Mouse (Mus musculus): ENCODE measurements around the gene Prnd.

Gene Prnd

DNA sequence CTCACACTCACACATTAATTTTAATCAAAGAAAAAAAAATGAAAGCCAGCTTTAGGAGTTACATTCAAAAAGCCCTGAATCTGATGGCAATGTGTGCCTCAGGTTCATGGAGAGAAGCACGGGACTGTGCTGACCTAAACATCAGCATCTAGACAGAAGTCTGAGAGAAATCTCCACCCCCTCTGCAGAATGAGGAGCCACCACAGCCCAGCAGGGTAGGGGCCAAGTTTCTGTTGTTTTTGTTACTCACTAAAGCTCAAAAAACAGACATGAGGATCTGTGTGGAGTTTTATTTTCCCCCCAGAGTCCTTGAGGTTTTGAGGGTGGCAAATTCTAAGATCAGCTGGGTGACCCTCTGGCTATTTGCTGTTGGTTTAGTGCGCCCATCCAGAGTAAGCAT, 37.9 kb downstream of the Prnd start:
- no peak for DNase-seq

DNA sequence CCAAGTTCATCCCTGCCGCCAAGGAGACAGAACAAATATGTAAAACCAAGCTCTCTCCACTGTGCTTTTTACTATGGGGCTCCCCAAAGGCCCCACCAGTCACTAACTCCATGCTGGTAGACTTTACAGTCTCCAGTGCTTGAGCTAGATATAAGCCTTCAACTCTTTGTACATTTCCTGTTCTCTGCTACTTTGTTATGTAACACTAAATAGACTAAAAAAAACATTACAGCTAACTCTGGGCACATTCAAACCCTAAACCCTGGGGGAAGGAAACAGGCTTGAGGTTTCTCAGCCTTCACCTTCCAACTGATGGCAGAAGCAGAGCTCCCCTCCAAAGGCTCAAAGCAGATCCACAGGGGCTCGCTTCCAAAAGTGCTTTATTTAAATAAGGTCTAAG, 41.8 kb downstream of the Prnd start:
- DNase-seq = no peak

DNA sequence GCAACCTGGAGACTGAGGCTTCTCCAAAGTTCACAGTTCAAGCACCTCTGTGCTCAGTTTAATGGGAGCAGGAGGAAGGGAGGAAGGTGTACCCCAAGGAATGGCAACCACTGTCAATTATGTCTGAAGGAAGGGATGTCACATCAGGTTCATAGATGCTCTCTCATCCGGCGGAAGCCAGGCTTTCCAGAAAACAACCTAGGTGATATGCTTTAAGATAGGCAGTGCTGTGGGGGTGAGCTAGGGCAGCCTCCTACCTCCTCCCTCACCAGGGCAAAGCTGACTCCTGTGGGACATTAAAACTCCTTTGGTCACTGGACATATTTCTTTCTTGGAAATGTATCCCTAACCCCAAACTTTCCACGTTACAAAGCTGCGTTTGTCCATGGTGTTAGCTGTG, 42.5 kb downstream of the Prnd start:
- no peak for DNase-seq

DNA sequence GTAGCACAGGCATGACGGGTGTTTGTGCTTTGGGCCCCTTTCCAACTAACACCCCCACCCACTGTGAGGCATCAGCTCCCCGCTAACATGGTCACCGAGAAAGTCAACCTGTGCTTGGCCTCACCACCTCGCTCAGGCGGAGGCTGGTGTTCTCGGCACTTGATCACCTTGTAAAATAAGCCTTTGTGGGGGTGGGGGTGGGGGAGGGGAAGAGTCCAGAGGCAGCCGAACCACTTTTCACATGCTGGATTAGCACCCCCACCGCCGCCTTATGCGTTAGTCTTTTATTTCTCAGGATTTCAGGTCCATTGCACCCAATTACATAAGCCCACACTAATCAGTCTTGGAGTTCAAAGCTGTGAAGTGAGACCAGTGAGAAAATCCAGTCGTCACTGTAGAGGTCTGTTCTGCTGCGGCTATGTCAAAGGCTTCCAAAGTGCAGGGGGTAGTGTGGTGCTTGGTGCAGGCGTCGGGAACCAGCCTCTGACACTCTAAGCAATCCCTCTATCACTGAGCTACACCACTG, 43.0 kb downstream of the Prnd start:
- DNase-seq = no peak

DNA sequence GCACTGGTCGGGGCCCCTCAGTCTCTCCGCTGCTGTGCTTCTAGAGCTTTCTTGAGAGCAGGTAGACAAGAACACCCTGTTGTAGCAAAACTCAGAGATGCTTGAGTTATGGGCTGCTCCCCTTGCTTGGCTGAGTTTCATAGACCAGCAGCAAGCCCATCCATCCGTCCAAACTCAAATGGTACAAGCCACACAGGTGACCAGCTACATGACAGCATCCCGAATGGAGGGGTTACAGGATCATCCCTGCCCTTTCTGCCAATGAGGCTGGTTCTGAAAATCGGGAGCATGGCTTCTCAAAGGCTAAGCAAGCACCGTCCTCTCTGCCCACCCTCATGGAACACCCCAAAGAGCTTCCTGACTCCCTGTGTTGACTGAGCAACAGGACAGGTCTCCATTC, 44.3 kb downstream of the Prnd start:
- no peak for DNase-seq

DNA sequence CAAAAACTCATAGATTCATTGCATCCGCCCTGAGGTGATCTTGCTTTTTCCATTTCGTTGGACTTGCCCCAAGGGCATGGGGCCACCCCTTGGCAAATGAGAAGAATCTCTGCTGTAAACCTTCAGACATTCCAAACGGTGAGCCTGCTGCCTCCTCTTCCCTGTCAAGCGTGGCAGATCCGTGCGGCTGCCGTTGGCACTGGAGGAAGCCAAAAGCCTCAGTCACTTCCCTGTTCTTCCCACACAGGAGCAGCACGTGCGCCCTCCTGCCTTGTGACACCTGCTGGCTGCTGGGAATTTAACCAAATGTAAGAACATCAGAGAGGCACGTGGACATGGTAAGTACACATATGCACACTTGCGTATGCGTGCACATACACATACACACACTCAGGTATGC, 45.1 kb downstream of the Prnd start:
- peak; percentile 69 for DNase-seq

DNA sequence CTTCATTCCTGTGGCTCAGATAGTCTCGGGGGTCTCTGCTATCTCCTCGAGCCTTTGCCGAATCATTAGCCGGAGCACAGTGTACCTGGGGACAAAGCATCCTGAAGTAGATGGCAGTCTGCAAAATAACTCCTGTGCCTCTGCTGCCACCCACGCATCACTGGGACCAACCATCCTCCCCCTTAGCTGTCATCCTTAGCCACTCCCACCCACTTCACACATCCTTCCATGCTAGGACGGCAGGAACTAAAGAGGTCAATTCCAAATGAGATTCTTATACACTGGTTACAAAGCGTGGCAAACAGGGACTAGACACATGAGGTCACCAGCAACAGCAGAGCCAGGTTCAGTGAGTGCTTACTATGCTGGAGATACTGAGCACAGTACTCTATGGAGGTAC, 45.7 kb downstream of the Prnd start:
- peak; percentile 41 for DNase-seq

DNA sequence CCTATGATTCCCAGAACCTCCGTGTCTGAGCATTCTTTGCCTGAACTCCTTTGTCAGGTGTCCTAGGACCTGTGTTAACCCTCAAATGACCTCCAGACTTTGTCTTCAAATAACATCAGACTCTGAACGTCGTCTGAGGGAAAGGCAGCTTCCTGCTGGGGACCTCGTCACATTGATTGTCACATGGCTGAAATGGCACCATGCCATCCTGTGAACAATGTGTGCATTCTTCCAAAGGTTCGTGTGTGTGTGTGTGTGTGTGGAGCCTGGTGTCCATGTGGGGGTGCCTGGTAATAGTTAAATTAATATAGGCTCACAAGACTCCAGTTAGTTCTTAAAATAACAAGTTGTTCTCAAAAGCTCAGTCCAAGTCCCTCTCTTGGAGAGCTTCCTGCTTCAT, 46.7 kb downstream of the Prnd start:
- DNase-seq = no peak

DNA sequence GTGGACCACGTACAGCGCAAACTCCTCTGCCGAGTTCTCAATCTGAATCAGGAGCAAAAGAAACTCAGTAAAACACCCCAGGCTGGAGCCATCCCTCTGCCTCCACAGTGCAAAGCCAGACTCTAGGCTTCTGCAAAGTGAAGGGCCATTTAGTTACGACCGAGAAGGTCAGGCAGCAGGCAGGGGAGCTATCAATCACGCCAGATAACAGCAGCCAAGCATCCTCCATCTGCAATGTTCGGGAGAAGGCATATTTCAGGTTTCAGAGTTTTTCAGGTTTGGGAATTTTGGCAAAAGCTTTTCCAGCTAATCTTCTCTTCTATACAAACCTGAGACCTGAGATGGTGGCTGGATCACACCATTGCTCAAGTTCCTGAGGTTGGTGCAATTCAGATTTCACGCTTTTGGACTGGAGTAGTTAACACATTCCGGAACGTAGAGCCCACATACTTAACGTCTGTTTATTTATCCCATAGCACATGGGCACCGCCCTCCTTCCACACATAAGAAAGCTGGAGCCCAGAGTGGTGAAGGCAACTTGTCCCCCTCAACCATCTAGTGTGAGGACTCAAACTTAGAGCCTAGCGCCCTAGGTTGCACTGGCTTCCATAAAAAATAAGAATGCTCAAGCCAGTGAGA, 51.2 kb downstream of the Prnd start:
- DNase-seq = no peak

DNA sequence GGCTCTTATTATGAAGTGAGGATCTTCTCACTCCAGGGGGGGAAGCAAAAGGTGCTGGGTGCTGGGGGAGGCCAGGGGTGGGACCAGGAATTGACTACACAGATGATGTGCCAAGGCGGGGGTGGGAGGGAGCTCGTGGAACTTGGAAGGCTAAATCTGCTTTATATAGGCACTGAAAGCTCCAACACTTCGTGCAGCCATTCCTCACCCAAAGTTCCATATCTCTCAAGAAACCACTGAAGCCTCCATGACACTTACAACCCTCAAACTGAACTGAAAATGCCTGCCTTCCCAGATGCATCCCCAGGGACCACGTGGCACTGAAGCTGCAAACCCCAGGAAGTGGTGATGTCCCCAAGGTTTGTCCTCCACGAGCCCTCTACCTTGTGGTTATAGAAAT, 53.3 kb downstream of the Prnd start:
- DNase-seq = no peak

DNA sequence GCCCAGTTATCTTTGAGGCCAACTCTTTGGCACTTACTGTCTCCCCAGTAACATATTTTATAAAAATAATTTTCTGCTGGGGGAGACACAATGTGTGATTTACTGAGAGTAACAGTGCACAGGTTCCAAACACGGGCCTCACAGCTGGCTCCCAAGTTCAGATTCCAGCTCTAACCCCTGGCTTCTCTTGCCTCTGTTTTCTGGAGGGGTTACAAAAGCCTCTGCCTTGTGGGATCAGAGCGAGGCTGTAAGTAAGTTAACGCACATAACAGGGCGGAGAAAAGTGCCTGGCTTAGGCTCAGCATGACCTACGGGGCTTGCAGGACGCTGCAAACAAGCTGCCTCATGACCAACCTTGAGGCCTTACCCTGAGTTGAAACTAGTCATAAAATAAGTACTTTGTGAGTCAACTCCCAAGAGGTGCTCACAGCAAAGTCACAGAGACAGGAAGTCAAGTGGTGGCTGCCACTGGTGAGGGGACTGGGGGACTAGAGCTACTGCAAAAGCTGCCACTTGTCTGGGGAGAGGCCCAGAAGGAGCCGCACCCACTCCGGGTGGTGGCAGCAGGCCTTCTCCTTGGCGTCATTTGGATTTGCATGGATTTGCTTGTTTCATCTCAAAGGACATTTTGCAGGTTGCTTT, 54.0 kb downstream of the Prnd start:
- no peak for DNase-seq

DNA sequence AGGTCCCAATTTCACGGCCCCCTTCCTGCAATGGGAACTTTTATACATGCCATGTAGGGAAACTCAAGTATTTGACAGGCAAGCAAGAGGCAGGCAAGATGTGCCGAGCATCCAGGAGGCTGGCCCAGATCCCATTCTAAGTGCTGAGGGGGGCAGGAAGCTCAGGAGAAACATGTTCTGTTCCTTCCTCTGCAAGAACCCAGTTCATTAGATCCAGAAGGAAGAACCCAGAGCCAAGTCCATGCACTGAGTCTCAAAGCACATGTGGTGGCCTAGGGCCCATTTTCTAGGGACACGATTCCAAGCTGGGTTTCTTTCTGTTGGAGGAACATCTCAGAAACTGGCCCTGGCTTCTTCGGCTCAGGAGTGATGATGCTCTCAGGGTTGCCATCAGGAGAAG, 54.8 kb downstream of the Prnd start:
- DNase-seq = no peak

All from right cerebral cortex, adult 18-20 months (tissue).